Mouse (Mus musculus) layer of hippocampus, postnatal 14 days (tissue): ENCODE results near the gene C5ar2. TPM values are rescaled to one million over a fixed set of nuclear protein-coding genes. Genes with fewer than 3 reads are reported as not detected.
"Not testable (repeated sequence)": the region's sequence is repeated elsewhere in the genome, so short reads cannot be mapped to it uniquely, and the experiment has no call there.

Experiments used
- DNase-seq, 2 experiments: peaks; one replicate each; pipeline ENCODE4 v3.0.0; 2021 to 2022; ENCODE audit warnings: low spot score in 2 of 2, mixed read lengths in 1 of 2
- total RNA-seq, 2 experiments: library from RNA; stranded (reverse); gene quantifications; 2 replicates each; pipeline ENCODE4 v1.2.3; 2021

Gene C5ar2
- total RNA-seq, 2 experiments from 2014 or later, result 0.48 to 0.55 TPM

DNA sequence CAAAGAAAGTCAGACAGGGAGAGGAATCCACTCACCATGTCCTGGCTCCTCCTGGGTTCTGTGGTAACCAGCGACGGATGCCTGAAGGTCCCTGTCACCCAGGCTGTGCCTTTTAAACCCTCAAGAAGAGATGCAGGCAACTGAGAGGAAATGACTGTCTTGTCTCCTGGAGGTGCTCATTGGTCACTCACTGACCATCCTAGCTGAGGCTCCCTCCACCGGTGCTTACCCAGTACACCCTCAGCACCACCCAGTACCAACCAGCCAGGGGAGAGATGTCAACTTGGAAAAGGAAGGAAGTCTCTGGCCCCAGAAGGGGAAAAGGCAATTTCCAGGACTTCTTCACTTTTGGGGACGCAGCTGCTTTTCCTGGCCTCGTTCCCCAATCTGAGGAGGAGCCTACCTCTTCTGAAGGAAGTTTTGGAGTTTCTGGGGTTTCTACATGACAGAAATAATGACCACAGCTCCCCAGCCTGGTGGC, 15.2 kb upstream of the C5ar2 start, which contains the start of gene C5ar1:
Gene C5ar1, minus strand, starts transcription at position 431 of the 481 bp plus-strand sequence.
- no peak for DNase-seq

DNA sequence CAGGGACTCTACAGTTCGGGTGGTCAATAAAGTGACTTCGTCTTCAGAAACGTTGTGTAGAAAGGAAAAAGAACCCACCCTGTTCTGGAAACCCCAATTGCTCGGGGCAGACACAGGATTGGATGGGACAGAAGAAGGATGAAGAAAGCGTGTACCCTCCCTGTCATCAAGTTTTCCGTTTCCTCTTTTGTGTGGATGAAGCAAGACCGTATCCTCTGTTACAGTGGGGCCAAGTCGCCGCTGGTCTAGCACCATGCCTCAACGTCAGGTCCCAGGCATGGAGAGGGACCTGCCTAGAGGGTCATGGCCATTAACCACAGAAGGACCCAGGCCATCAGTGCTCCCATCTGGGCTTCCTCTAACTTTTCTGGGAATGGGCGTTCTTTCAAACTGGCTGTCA, 13.9 kb upstream of the C5ar2 start:
- no peak for DNase-seq

DNA sequence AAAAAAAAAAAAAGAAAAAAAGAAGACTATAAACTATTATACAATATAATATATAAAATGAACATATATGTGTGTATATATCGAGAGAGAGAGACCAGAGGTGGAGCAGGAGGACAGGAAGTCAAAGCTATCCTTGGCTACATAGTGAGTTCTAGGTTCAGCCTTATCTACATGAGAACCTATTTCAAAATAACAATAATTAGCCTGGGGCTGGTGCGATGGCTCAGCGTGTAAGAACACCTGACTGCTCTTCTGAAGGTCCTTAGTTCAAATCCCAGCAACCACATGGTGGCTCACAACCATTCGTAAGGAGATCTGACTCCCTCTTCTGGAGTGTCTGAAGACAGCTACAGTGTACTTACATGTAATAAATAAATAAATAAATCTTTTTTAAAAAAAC, 12.0 kb upstream of the C5ar2 start:
- not testable (repeated sequence) for DNase-seq

DNA sequence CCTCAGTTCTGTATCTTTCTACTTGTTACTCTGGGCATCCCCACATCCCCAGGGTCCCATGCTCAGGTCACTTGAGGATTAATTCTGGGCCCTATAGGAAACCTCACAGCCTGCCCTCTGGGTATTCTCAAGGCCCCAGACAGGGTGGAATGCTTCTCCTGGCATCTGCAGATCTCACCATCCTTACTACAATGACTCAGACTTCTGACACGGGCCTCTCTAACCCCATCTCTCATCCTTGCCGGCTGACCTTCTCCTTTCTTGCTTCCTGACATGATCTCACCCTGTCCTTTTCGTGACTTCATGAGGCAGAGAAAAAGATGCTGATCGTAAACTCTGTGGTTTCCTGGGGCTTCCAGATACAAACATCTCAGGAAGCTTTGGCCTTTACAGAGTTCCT, 10.2 kb upstream of the C5ar2 start:
- DNase-seq, result no peak

DNA sequence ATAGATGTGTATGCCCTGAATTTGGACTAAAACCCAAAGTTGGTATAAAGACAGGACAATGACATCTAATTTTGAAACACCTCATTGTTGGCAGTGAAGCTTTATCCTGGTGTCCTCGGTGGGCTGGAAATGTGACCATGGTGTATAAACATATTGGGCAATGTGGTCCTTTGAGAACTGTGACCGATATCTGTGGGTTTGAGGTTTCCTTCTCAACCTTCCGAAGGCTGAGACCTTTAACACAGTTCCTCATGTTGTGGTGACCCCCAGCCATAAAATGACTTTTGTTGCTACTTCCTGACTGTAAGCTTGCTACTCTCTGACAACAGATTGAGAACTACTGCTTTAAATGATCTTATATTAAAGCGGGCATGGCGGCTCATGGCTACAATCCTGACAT, 6.7 kb upstream of the C5ar2 start:
- DNase-seq, result no peak

DNA sequence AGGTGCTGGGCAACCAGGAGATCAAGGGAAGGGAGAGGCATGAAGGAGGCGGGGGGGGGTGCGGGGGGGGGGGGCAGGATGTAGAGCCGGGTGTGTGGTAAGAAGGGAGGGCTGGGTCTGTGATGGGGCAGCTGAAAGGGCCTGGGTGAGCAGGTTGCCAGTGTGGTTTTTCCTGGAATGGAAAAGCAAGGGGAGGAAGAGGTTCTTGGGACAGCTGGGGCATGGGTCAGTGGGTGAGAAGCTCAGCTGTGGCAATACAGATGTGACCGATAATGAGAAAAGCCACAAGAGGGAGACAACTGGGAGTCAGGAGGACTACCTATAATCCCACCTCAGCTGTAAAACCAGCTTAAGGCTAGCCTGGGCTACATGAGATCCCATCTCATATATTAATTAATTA, 2.0 kb upstream of the C5ar2 start:
- no peak for DNase-seq

DNA sequence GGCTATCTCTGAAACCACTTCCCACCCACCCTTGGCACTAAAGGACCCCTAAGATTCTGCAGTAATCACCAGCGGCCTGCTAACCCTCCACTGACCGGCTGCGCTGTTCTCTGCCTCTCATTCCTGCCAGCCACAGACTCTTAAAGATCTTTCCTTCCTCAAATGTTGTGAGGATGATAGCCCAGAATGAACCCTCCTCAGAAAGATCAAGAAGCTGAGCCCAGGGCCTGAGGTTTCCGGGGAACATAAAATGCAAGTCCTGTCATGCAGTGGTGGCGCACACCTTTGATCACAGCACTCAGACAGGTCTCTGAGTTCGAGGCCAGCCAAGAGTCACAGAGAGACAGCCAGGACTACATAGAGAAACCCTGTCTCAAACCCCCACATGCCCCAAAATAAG, 1.8 kb downstream of the C5ar2 start:
- DNase-seq, result no peak

DNA sequence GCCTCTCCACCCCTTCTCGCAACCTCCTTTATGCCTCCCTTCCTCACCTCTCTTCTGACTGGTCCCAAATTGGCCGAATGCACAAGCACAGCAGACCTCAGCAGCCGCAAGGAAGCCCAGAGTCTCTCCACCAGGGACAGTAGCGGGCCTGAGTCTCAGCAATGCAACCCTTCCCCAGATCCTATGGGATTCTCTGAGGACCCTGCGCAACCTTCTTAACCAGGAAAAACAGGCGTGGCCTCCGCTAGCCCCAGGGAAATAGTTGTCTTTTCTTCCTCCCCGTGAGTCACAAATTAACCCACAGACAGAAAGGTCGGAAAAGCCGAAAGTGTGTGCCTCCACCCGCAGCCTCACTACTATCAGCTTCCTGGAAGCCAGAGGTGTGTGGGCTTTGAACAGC, 2.2 kb downstream of the C5ar2 start:
- DNase-seq, result no peak

DNA sequence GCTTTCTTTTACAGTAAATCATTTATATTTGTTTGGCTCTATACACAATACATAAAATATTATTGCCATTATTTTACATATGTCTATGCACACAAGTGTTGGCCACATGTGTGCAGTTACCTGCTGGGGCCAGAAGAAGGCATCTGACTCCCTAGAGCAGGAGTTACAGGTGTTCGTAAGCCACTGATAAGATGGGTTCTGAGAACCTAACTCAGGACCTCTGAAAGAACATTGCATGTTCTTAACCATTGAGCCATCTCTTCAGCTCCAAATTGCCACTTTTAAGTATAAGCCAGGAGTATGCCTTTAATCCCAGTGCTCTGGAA, 3.0 kb downstream of the C5ar2 start:
- DNase-seq, result no peak

DNA sequence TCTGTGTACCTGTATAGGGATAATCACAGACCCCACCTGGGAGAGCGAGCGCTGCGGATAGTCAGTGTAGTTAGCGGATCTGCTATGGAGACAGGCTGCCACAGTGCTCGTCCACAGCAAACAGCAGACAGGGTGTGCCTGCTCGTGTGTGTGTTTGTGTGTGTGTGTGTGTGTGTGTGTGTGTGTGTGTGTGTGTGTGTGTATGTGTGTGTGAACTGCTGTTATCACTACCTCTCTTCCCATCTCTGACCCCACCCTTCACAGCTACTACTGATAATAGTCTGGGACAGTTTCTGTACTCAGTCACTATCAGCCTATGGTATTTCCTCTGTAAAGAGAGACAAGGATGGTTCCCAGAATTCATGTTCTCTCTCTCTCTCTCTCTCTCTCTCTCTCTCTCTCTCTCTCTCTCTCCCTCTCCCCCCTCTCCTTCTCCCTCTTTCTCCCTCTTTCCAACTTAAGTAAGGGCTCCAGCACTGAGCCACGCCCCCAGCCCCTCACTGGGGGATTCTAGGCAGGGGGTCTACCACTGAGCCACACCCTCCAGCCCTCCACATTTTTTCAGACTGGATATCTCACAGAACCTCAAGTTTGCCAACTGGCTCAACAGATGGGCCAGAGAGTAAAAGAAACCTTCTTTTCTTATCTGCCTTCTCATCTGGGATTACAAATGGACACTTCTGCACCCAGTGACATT, 3.5 kb downstream of the C5ar2 start:
- DNase-seq, result no peak

DNA sequence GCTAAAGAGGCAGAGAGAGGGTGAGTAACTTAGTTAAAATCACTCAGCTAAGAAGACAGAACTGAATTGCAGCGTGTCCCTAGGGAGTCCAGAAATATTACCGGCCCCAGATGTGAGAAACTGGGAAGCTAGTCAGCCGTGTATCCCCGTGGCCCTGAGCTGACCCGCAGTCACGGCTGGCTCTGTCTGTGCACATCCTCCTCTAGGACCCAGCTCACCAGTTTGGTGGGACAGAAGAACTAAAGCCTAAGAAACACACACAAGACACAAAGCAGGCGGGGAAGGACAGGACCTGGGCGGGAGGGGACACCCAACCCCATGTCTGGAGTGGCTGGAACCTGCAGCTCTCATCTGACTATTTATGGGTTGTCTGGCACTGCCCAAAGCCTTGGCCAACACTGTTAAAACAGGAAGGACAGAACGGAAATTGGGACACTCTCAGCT, 4.4 kb downstream of the C5ar2 start:
- no peak for DNase-seq

DNA sequence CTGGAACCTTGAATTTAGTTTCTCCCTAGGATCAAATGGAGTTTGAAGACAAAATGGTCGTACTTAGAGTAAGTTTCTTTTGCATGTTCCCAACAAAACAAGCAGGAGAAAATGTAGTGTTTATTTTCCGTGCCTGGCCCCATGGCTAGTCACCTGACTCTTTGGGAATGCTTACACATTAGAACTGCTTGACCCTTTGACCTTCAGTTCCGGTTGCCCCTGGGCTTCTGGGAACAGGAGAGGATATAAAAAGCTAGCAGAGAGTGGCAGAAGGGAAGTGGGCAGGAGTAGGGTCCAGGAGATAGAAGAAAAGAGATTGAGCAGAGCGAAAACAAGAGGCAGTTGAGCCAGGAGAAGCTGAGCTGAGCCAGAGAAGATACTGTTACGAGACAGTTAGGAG, 14.1 kb downstream of the C5ar2 start:
- DNase-seq, result no peak

DNA sequence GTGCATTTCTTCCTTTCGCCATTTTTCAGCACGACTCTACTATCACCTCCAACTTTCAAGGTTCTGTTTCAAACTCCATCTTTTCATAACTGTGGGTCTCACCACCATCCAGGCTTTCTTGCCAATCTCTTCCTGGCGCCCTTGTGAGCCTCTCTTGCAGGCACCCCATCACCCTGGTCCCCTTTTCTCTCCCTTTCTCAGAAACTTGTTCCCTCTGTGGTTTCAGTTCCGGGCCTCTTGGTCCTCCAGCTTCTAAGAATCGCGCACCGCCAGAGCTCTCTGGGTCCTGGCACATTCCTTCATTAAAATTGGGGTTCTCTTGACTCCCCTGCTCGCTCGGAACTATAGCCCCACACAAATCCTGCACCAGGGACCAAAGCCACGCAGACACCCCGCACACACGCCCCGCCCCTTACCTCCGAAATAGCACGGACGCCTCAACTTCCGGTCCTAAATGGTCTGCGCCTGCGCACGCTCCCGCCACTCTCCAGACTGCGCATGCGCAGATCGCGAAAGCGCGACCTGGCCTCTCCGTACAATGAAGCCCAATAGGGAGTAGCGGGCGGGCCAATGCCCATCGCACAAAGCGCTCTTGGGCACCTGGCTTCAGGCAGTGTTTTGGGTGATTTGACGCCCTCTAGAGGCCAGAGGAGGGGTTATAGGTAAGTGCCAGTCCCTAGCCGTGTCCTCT, 22.2 kb downstream of the C5ar2 start, which contains the start of gene Dhx34:
Gene Dhx34, minus strand, starts transcription at position 456 of the 691 bp plus-strand sequence.
- DNase-seq, result peak; percentile 96

DNA sequence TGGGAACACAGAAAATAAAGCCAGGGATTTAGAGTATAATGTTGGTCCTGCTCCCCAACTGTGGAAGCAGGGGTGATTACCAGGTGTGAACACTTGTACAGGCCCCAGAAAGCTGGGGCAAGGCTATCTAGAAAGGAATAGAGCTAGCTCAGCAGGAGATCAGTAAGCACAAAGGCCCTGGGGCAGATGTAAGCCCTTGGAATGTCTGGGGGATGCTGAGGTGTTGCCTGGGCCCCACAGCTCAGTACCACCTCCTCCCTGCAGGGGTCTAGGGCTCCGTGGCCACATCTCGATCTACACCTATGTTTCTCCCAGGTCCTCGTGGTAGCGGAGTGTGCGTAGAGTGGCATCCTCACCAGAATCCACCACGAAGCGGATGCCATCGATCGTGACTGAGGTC, 30.0 kb downstream of the C5ar2 start:
- DNase-seq, result no peak

DNA sequence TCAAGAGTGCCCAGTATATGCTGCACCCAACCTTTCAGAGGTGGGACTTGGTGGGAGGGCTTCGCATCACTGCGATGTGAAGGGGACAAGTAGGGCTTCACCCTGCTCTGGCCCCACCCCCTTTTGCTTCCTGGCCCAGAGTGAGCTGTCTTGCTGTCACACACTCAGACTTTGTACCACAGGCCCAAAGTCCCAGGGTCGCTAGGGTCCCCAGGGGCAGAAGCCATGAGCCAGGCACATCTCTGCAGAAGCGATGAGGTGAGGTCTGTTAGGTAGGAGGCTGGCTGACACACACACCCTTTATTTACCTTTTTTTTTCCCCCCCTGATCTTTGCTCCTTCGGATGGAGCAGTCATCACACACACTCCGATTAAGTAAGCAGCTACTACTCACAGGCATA, 30.8 kb downstream of the C5ar2 start:
- no peak for DNase-seq

DNA sequence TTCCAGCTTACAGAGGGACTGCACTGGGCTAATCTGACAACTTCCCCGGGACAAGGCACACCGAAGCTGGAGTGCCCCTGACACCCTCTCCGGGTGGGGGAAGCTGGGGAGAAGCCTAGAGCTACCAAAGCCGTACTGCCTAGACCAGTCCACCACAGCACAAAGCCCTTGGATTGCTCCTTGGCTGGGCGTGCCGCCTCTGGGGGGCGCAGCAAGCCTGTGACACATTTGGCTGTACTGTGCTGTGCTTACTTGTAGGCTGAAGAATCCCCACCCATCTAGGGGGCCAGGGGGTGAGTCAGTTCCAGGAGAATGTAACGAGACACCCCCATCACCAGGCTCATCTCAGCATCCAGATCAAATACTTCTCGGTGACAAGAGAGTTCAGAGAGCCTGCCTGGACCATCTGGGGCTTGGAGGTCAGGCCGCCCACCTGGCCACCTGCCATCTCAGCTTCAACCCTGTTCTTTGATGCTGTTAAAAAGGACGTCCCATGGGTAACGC, 33.0 kb downstream of the C5ar2 start:
- DNase-seq, result no peak

DNA sequence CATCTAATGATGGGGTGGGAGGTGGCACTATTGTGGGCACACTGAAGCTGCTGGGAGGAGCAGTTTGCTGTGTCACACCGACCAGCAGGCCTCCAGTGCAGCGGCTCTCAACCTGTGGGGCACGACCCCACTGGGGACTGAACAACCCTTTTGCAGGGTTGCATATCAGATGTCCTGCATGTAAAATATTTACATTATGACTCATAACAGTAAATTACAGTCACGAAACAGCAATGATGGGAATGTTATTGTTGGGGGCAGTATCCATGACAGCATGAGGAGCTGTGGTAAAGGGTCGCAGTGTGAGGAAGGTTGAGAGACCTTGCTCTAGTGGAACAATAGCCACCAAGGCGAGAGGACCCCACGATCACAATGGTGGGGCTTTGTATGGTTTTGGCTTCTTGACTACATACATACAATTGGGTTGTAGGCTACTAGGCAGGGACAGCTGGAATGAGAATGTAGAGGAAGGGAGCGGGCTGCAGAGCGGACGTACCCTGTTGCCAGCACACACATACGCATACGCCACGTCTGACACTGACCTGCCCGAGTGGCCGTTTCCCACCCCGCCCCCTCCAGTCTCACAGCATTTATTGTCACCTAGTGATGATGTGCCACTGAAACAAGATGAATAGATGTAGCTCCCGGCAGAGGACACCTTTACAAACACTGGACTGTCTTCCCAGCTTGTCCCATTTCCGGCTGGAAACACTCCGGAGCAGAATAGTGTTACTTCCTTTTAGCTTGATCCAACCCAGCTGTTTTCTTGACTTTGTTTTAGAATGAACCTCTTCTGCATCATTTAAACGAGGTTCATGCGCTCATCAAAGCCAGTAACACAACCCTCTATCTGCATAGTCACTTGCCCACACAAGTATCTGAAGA, 34.9 kb downstream of the C5ar2 start:
- DNase-seq, result no peak

DNA sequence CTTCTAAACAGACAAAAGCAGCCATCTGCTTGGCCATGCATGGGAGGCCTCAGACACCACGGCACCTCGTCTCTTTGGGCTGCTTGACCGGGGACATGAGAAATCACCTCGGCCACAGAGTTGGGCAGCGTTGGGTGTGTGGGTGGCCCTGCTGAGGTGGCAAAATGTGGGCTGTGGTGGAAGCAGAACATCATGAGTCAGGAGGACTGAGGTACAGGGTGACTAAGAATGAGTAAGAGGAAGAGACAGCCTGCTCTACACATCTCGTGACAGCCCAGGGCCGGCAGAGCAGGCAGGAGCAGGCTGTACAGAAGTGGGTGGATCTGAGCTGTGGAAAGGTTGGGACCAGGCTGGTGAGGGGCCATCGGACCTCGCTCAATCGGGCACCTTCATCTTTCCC, 36.5 kb downstream of the C5ar2 start:
- DNase-seq, result peak in 1 of 2 experiments; percentile 14

DNA sequence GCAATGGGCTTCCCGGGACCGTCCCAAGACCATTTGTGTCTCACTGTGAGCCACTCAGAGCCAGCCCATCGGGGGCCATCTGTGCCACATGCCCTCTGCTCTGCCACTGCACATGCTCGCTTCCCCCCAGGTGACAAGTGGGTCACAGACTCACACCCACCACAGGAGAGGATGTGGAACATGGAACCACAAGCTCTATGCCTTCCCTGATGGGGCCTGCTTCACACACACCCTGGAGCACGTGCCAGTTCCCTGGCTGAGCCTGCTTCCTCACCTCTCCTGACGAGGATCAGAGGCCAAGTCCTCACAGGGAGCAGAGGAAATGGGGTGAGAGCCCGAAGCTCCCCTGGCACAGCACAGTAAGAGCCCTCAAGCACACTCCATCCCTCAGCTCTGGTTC, 36.9 kb downstream of the C5ar2 start:
- no peak for DNase-seq

DNA sequence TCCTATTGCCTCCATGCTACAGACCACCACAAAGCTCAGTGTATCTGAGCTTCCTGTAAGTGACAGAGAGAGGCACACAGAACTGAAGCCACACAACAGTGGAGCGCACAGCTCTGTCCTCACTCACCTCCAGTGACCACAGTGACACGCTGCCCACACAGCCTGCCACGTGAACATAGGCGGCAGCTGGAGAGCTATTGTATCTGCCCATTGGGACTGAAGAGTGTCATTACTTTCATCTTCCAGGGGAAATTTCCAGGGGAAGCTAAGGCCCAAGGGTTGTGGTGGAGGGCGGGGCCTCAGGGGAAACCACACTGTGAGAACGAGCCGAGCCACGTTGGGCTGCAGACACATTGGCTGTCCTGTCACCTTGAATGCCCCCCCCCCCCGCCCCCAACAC, 39.2 kb downstream of the C5ar2 start:
- DNase-seq, result no peak

DNA sequence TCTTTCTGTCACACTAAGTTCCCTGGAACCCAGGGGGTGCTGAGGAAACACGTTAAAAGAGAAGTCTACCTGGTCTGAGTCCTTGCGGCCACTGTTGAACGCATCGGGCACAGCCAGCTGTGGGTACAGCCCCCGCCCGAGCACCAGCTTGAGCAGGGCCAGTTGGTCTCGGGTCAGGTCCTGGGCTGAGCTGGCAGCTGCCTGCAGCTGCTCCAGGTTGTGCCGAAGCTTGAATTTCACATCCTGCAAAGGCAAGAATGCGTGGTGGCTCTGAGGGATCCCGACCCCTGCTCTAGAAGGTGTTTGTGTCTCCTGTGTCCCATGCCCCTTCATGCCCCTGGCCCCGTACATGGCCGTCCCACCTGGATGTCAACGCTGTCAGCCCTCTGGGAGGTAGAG, 40.5 kb downstream of the C5ar2 start:
- no peak for DNase-seq
